Mouse (Mus musculus): ENCODE data around the gene Mogat1. TPM values are rescaled to one million over a fixed set of nuclear protein-coding genes. Genes with fewer than 3 reads are reported as not detected.
"Not testable (repeated sequence)": the region's sequence is repeated elsewhere in the genome, so short reads cannot be mapped to it uniquely, and the experiment has no call there.

The Mogat1 gene
- polyA plus RNA-seq, 1 experiment from 2014 or later, result 0.46 TPM

- Histone ChIP-seq H3K27me3 (ENCODE audit: insufficient read depth, low read length) (no peaks in the 10 kb centered on the region), H3K27ac (ENCODE audit: low read length) (no peak overlapping the region), H3K9ac (replicated peaks; ENCODE audit: low read length) (no peak overlapping the region), H3K4me1 (ENCODE audit: insufficient read depth, low read length) (0 out of 2 replicates have a peak, but pooled peaks cover 2% of the 10 kb centered on the region), H3K4me3 (ENCODE audit: low read length) (no peak overlapping the region), H3K9me3 (ENCODE audit: low read length) (no peaks in the 10 kb centered on the region), H3K4me2 (replicated peaks; ENCODE audit: low read depth, low read length) (no peak overlapping the region), H3K36me3 (ENCODE audit: insufficient read depth, low read length) (no peaks in the 10 kb centered on the region)
- 90% methylated on average over 9 of the region's 9 CpGs for WGBS
- no peak for ATAC-seq (ENCODE audit: low FRiP score, low TSS enrichment)
Measured at GRCm38 (mm10) chr1:78534428-78535150, 23.8 kb downstream of the Mogat1 start.

- H3K9me3 ChIP-seq (ENCODE audit: low read length), result no peaks in the 10 kb centered on the region
- ATAC-seq (ENCODE audit: low FRiP score, low TSS enrichment), result peak; percentile 73; the same call in 1 of the 2 replicates
- H3K4me2 ChIP-seq (replicated peaks; ENCODE audit: low read depth, low read length), result peak overlapping the region; percentile 56
- WGBS, result 22% methylated on average over 19 of the region's 19 CpGs
- H3K4me1 ChIP-seq (ENCODE audit: insufficient read depth, low read length), result 0 out of 2 replicates have a peak, but pooled peaks cover 2% of the 10 kb centered on the region
- H3K36me3 ChIP-seq (ENCODE audit: insufficient read depth, low read length), result no peaks in the 10 kb centered on the region
- H3K27ac ChIP-seq (ENCODE audit: low read length), result no peak overlapping the region
- H3K4me3 ChIP-seq (ENCODE audit: low read length), result 0 out of 2 replicates have a peak overlapping the region, but pooled peaks have one; percentile 8
- no peak overlapping the region for H3K9ac ChIP-seq (replicated peaks; ENCODE audit: low read length)
- H3K27me3 ChIP-seq (ENCODE audit: insufficient read depth, low read length), result no peaks in the 10 kb centered on the region
Measured at GRCm38 (mm10) chr1:78536310-78537164, 25.7 kb downstream of the Mogat1 start.

- H3K4me2 ChIP-seq (replicated peaks; ENCODE audit: low read depth, low read length), result peak overlapping the region; percentile 56
- H3K4me1 ChIP-seq (ENCODE audit: insufficient read depth, low read length), result 0 out of 2 replicates have a peak, but pooled peaks cover 2% of the 10 kb centered on the region
- 39% methylated on average over 16 of the region's 16 CpGs for WGBS
- H3K27me3 ChIP-seq (ENCODE audit: insufficient read depth, low read length), result no peaks in the 10 kb centered on the region
- peak; percentile 82 for ATAC-seq (ENCODE audit: low FRiP score, low TSS enrichment)
- peak overlapping the region; percentile 49; the same call in 1 of the 2 replicates for H3K9ac ChIP-seq (replicated peaks; ENCODE audit: low read length)
- H3K27ac ChIP-seq (ENCODE audit: low read length), result no peak overlapping the region
- H3K9me3 ChIP-seq (ENCODE audit: low read length), result no peaks in the 10 kb centered on the region
- peak overlapping the region; percentile 31 for H3K4me3 ChIP-seq (ENCODE audit: low read length)
- H3K36me3 ChIP-seq (ENCODE audit: insufficient read depth, low read length), result no peaks in the 10 kb centered on the region
Measured at GRCm38 (mm10) chr1:78537494-78538010, 26.8 kb downstream of the Mogat1 start.

GRCm38 (mm10) chr1:78538396-78538795 is 27.6 kb downstream of the Mogat1 start:
- H3K4me1 ChIP-seq (ENCODE audit: insufficient read depth, low read length), result 0 out of 2 replicates have a peak, but pooled peaks cover 2% of the 10 kb centered on the region
- H3K4me3 ChIP-seq (ENCODE audit: low read length), result no peak overlapping the region
- no peaks in the 10 kb centered on the region for H3K9me3 ChIP-seq (ENCODE audit: low read length)
- H3K4me2 ChIP-seq (replicated peaks; ENCODE audit: low read depth, low read length), result no peak overlapping the region
- no peaks in the 10 kb centered on the region for H3K27me3 ChIP-seq (ENCODE audit: insufficient read depth, low read length)
- ATAC-seq (ENCODE audit: low FRiP score, low TSS enrichment), result no peak
- H3K27ac ChIP-seq (ENCODE audit: low read length), result no peak overlapping the region
- H3K36me3 ChIP-seq (ENCODE audit: insufficient read depth, low read length), result no peaks in the 10 kb centered on the region
- no peak overlapping the region for H3K9ac ChIP-seq (replicated peaks; ENCODE audit: low read length)
- WGBS, result 55% methylated on average over 5 of the region's 5 CpGs

GRCm38 (mm10) chr1:78539166-78539565 is 28.4 kb downstream of the Mogat1 start:
- 74% methylated on average over 6 of the region's 6 CpGs for WGBS

GRCm38 (mm10) chr1:78543631-78544030 is 32.8 kb downstream of the Mogat1 start:
- H3K9ac ChIP-seq (replicated peaks; ENCODE audit: low read length); H3K4me2 ChIP-seq (replicated peaks; ENCODE audit: low read depth, low read length); H3K4me1 ChIP-seq (ENCODE audit: insufficient read depth, low read length); H3K27ac ChIP-seq (ENCODE audit: low read length); H3K9me3 ChIP-seq (ENCODE audit: low read length); H3K27me3 ChIP-seq (ENCODE audit: insufficient read depth, low read length); H3K4me3 ChIP-seq (ENCODE audit: low read length); ATAC-seq (ENCODE audit: low FRiP score, low TSS enrichment); H3K36me3 ChIP-seq (ENCODE audit: insufficient read depth, low read length): not testable (repeated sequence)
- WGBS, result 93% methylated on average over 1 of the region's 1 CpGs

More at GRCm38 (mm10) chr1:78539166-78539565, 28.4 kb downstream of the Mogat1 start:
- no peaks in the 10 kb centered on the region for H3K9me3 ChIP-seq (ENCODE audit: low read length)
- no peaks in the 10 kb centered on the region for H3K27me3 ChIP-seq (ENCODE audit: insufficient read depth, low read length)
- no peak overlapping the region for H3K4me2 ChIP-seq (replicated peaks; ENCODE audit: low read depth, low read length)
- H3K9ac ChIP-seq (replicated peaks; ENCODE audit: low read length), result no peak overlapping the region
- no peak for ATAC-seq (ENCODE audit: low FRiP score, low TSS enrichment)
- H3K4me1 ChIP-seq (ENCODE audit: insufficient read depth, low read length), result 0 out of 2 replicates have a peak, but pooled peaks cover 2% of the 10 kb centered on the region
- H3K27ac ChIP-seq (ENCODE audit: low read length), result no peak overlapping the region
- H3K4me3 ChIP-seq (ENCODE audit: low read length), result no peak overlapping the region
- H3K36me3 ChIP-seq (ENCODE audit: insufficient read depth, low read length), result no peaks in the 10 kb centered on the region

- ATAC-seq (ENCODE audit: low FRiP score, low TSS enrichment), result no peak
- Histone ChIP-seq H3K4me3 (ENCODE audit: low read length) (no peak overlapping the region), H3K4me1 (ENCODE audit: insufficient read depth, low read length) (no peaks in the 10 kb centered on the region), H3K27ac (ENCODE audit: low read length) (no peak overlapping the region), H3K9ac (replicated peaks; ENCODE audit: low read length) (no peak overlapping the region), H3K4me2 (replicated peaks; ENCODE audit: low read depth, low read length) (no peak overlapping the region), H3K36me3 (ENCODE audit: insufficient read depth, low read length) (no peaks in the 10 kb centered on the region), H3K27me3 (ENCODE audit: insufficient read depth, low read length) (no peaks in the 10 kb centered on the region), H3K9me3 (ENCODE audit: low read length) (no peaks in the 10 kb centered on the region)
- 70% methylated on average over 9 of the region's 9 CpGs for WGBS
Measured at GRCm38 (mm10) chr1:78546258-78546657, 35.5 kb downstream of the Mogat1 start.

GRCm38 (mm10) chr1:78548961-78549360 is 38.2 kb downstream of the Mogat1 start:
- no peak for ATAC-seq (ENCODE audit: low FRiP score, low TSS enrichment)
- Histone ChIP-seq H3K36me3 (ENCODE audit: insufficient read depth, low read length) (no peaks in the 10 kb centered on the region), H3K9me3 (ENCODE audit: low read length) (no peaks in the 10 kb centered on the region), H3K4me1 (ENCODE audit: insufficient read depth, low read length) (no peaks in the 10 kb centered on the region), H3K27ac (ENCODE audit: low read length) (no peak overlapping the region), H3K27me3 (ENCODE audit: insufficient read depth, low read length) (no peaks in the 10 kb centered on the region), H3K4me2 (replicated peaks; ENCODE audit: low read depth, low read length) (no peak overlapping the region), H3K9ac (replicated peaks; ENCODE audit: low read length) (no peak overlapping the region), H3K4me3 (ENCODE audit: low read length) (no peak overlapping the region)
- WGBS, result 46% methylated on average over 6 of the region's 6 CpGs

- Histone ChIP-seq H3K27me3 (ENCODE audit: insufficient read depth, low read length) (no peaks in the 10 kb centered on the region), H3K36me3 (ENCODE audit: insufficient read depth, low read length) (no peaks in the 10 kb centered on the region), H3K4me3 (ENCODE audit: low read length) (no peak overlapping the region), H3K27ac (ENCODE audit: low read length) (no peak overlapping the region), H3K4me2 (replicated peaks; ENCODE audit: low read depth, low read length) (no peak overlapping the region), H3K9ac (replicated peaks; ENCODE audit: low read length) (no peak overlapping the region), H3K4me1 (ENCODE audit: insufficient read depth, low read length) (no peaks in the 10 kb centered on the region), H3K9me3 (ENCODE audit: low read length) (no peaks in the 10 kb centered on the region)
- no peak for ATAC-seq (ENCODE audit: low FRiP score, low TSS enrichment)
- WGBS, result 66% methylated on average over 8 of the region's 8 CpGs
Measured at GRCm38 (mm10) chr1:78554012-78554666, 43.3 kb downstream of the Mogat1 start.

Data from kidney, embryonic 16.5 days (tissue).